Mouse (Mus musculus) midbrain, embryonic 12.5 days (tissue): ENCODE data around the gene Klb. TPM values are rescaled to one million over a fixed set of nuclear protein-coding genes. Genes with fewer than 3 reads are reported as not detected.

Experiments used
- ATAC-seq: fragments of 200-750 bp; cut with Nextera tagmentation; 2 replicates; pipeline ENCODE4 v1.8.0; 2017; ENCODE audit warnings: low read depth, moderate TSS enrichment, moderate library complexity; ENCODE audit not compliant: low FRiP score
- H3K27ac ChIP-seq: fragments of 300-500 bp; sonication (generic); replicated peaks from 2 replicates; pipeline ENCODE4 v1.5.1; 2016; ENCODE audit warnings: mild to moderate bottlenecking
- H3K27me3 ChIP-seq: fragments of 300-500 bp; sonication (generic); 2 replicates; pipeline ENCODE4 v1.6.1; 2016; ENCODE audit warnings: mild to moderate bottlenecking
- H3K36me3 ChIP-seq: fragments of 300-500 bp; sonication (generic); 2 replicates; pipeline ENCODE4 v1.6.1; 2016
- H3K4me1 ChIP-seq: fragments of 300-500 bp; sonication (generic); 2 replicates; pipeline ENCODE4 v1.6.1; 2016
- H3K4me2 ChIP-seq: fragments of 300-500 bp; sonication (generic); replicated peaks from 2 replicates; pipeline ENCODE4 v1.6.1; 2016; ENCODE audit warnings: mild to moderate bottlenecking, moderate library complexity
- H3K4me3 ChIP-seq: fragments of 300-500 bp; sonication (generic); 2 replicates; pipeline ENCODE4 v1.5.1; 2016; ENCODE audit warnings: mild to moderate bottlenecking
- H3K9ac ChIP-seq: fragments of 300-500 bp; sonication (generic); replicated peaks from 2 replicates; pipeline ENCODE4 v1.6.1; 2016; ENCODE audit warnings: mild to moderate bottlenecking, moderate library complexity
- H3K9me3 ChIP-seq: fragments of 300-500 bp; sonication (generic); 2 replicates; pipeline ENCODE4 v1.6.1; 2016; ENCODE audit warnings: mild to moderate bottlenecking
- WGBS: fragments of 180-500 bp; shearing (Covaris S2); methylation state at CpG from one replicate; pipeline ENCODE4 v1.1.7; 2016; 5-methylcytosine and 5-hydroxymethylcytosine counted together
- polyA plus RNA-seq: library from polyadenylated mRNA; unstranded; fragments of >200 nt; fragmentation: Nextera tagmentation; extraction: Ambion mirVana; gene quantifications from 2 replicates; pipeline ENCODE4 v1.2.1, GENCODE M21; 2016

Gene Klb
- polyA plus RNA-seq, 1 experiment from 2014 or later, result not detected

GRCm38 (mm10) chr5:65335298-65336074 is 12.6 kb upstream of the Klb start, which contains the start of gene Rfc1:
Gene Rfc1 (minus strand): TSS chr5:65335670.
- H3K4me2 ChIP-seq, result peak within 1 kb of the TSS; percentile 73
- H3K4me1 ChIP-seq, result peaks cover 11% of the 10 kb centered on the region
- H3K36me3 ChIP-seq, result no peaks in the 10 kb centered on the region
- H3K9me3 ChIP-seq, result no peaks in the 10 kb centered on the region
- H3K4me3 ChIP-seq, result peak within 1 kb of the TSS; percentile 80
- H3K27ac ChIP-seq, result 0 out of 2 replicates have a peak within 1 kb of the TSS, but pooled peaks have one; percentile 25
- H3K27me3 ChIP-seq, result no peaks in the 10 kb centered on the region
- peak; percentile 98 for ATAC-seq
- peak within 1 kb of the TSS; percentile 74 for H3K9ac ChIP-seq
- under 1% methylated on average over 65 of the region's 65 CpGs for WGBS

GRCm38 (mm10) chr5:65336075-65336355 is 12.1 kb upstream of the Klb start:
- peaks cover 11% of the 10 kb centered on the region for H3K4me1 ChIP-seq
- H3K9ac ChIP-seq, result no peak overlapping the region
- no peak overlapping the region for H3K27ac ChIP-seq
- ATAC-seq, result peak; percentile 11; the same call in 1 of the 2 replicates
- H3K4me2 ChIP-seq, result peak overlapping the region; percentile 73
- H3K36me3 ChIP-seq, result no peaks in the 10 kb centered on the region
- H3K9me3 ChIP-seq, result no peaks in the 10 kb centered on the region
- peak overlapping the region; percentile 80 for H3K4me3 ChIP-seq
- no peaks in the 10 kb centered on the region for H3K27me3 ChIP-seq
- 33% methylated on average over 4 of the region's 4 CpGs for WGBS

GRCm38 (mm10) chr5:65338394-65338793 is 9.7 kb upstream of the Klb start:
- Histone ChIP-seq H3K9me3 (no peaks in the 10 kb centered on the region), H3K9ac (no peak overlapping the region), H3K4me2 (no peak overlapping the region), H3K36me3 (no peaks in the 10 kb centered on the region), H3K4me1 (peaks cover 11% of the 10 kb centered on the region), H3K27ac (no peak overlapping the region), H3K4me3 (no peak overlapping the region), H3K27me3 (no peaks in the 10 kb centered on the region)
- ATAC-seq, result no peak
- WGBS, result 81% methylated on average over 6 of the region's 6 CpGs

- ATAC-seq, result no peak
- WGBS, result 66% methylated on average over 4 of the region's 4 CpGs
- H3K4me2 ChIP-seq, result no peak overlapping the region
- peaks cover 3% of the 10 kb centered on the region for H3K4me1 ChIP-seq
- H3K9ac ChIP-seq, result no peak overlapping the region
- no peaks in the 10 kb centered on the region for H3K27me3 ChIP-seq
- no peak overlapping the region for H3K4me3 ChIP-seq
- no peaks in the 10 kb centered on the region for H3K9me3 ChIP-seq
- no peak overlapping the region for H3K27ac ChIP-seq
- no peaks in the 10 kb centered on the region for H3K36me3 ChIP-seq
These were observed 7.9 kb upstream of the Klb start for GRCm38 (mm10) chr5:65340167-65340566.

- Histone ChIP-seq H3K27ac (no peak overlapping the region), H3K9ac (no peak overlapping the region), H3K4me1 (no peaks in the 10 kb centered on the region), H3K27me3 (no peaks in the 10 kb centered on the region), H3K4me2 (no peak overlapping the region), H3K9me3 (no peaks in the 10 kb centered on the region), H3K4me3 (no peak overlapping the region), H3K36me3 (no peaks in the 10 kb centered on the region)
- 74% methylated on average over 10 of the region's 10 CpGs for WGBS
- ATAC-seq, result no peak
These were observed 2.4 kb downstream of the Klb start for GRCm38 (mm10) chr5:65350508-65350907.

GRCm38 (mm10) chr5:65354097-65354496 is 6.0 kb downstream of the Klb start:
- no peak for ATAC-seq
- Histone ChIP-seq H3K9ac (no peak overlapping the region), H3K4me3 (no peak overlapping the region), H3K27ac (no peak overlapping the region), H3K4me1 (no peaks in the 10 kb centered on the region), H3K9me3 (no peaks in the 10 kb centered on the region), H3K4me2 (no peak overlapping the region), H3K27me3 (no peaks in the 10 kb centered on the region), H3K36me3 (no peaks in the 10 kb centered on the region)
- WGBS, result 87% methylated on average over 3 of the region's 3 CpGs

- no peak overlapping the region for H3K4me3 ChIP-seq
- ATAC-seq, result no peak
- H3K9ac ChIP-seq, result no peak overlapping the region
- H3K27ac ChIP-seq, result no peak overlapping the region
- no peaks in the 10 kb centered on the region for H3K9me3 ChIP-seq
- no peak overlapping the region for H3K4me2 ChIP-seq
- no peaks in the 10 kb centered on the region for H3K36me3 ChIP-seq
- no peaks in the 10 kb centered on the region for H3K27me3 ChIP-seq
- WGBS, result 76% methylated on average over 5 of the region's 5 CpGs
- H3K4me1 ChIP-seq, result no peaks in the 10 kb centered on the region
These were observed 6.9 kb downstream of the Klb start for GRCm38 (mm10) chr5:65354985-65355384.

GRCm38 (mm10) chr5:65356851-65357250 is 8.7 kb downstream of the Klb start:
- no peak for ATAC-seq
- H3K4me2 ChIP-seq, result no peak overlapping the region
- H3K4me1 ChIP-seq, result no peaks in the 10 kb centered on the region
- no peaks in the 10 kb centered on the region for H3K36me3 ChIP-seq
- H3K9me3 ChIP-seq, result no peaks in the 10 kb centered on the region
- WGBS, result 81% methylated on average over 6 of the region's 6 CpGs
- no peak overlapping the region for H3K9ac ChIP-seq
- H3K27ac ChIP-seq, result no peak overlapping the region
- no peak overlapping the region for H3K4me3 ChIP-seq
- no peaks in the 10 kb centered on the region for H3K27me3 ChIP-seq

- no peak for ATAC-seq
These were observed 9.7 kb downstream of the Klb start for GRCm38 (mm10) chr5:65357771-65358170.

GRCm38 (mm10) chr5:65367837-65368236 is 19.7 kb downstream of the Klb start:
- H3K9ac ChIP-seq, result no peak overlapping the region
- no peak for ATAC-seq
- WGBS, result 90% methylated on average over 11 of the region's 11 CpGs
- H3K9me3 ChIP-seq, result no peaks in the 10 kb centered on the region
- no peak overlapping the region for H3K27ac ChIP-seq
- no peaks in the 10 kb centered on the region for H3K36me3 ChIP-seq
- no peaks in the 10 kb centered on the region for H3K4me1 ChIP-seq
- H3K27me3 ChIP-seq, result no peaks in the 10 kb centered on the region
- no peak overlapping the region for H3K4me2 ChIP-seq
- no peak overlapping the region for H3K4me3 ChIP-seq

More at GRCm38 (mm10) chr5:65357771-65358170, 9.7 kb downstream of the Klb start:
- no peak overlapping the region for H3K9ac ChIP-seq
- H3K9me3 ChIP-seq, result no peaks in the 10 kb centered on the region
- H3K4me3 ChIP-seq, result no peak overlapping the region
- H3K27ac ChIP-seq, result no peak overlapping the region
- H3K4me1 ChIP-seq, result no peaks in the 10 kb centered on the region
- H3K27me3 ChIP-seq, result no peaks in the 10 kb centered on the region
- H3K36me3 ChIP-seq, result no peaks in the 10 kb centered on the region
- 88% methylated on average over 3 of the region's 3 CpGs for WGBS
- H3K4me2 ChIP-seq, result no peak overlapping the region

GRCm38 (mm10) chr5:65371551-65371950 is 23.4 kb downstream of the Klb start:
- Histone ChIP-seq H3K36me3 (no peaks in the 10 kb centered on the region), H3K27ac (no peak overlapping the region), H3K4me2 (no peak overlapping the region), H3K27me3 (no peaks in the 10 kb centered on the region), H3K9ac (no peak overlapping the region), H3K4me3 (no peak overlapping the region), H3K9me3 (no peaks in the 10 kb centered on the region), H3K4me1 (no peaks in the 10 kb centered on the region)
- 94% methylated on average over 7 of the region's 7 CpGs for WGBS
- ATAC-seq, result no peak

- Histone ChIP-seq H3K4me3 (no peak overlapping the region), H3K27ac (no peak overlapping the region), H3K4me1 (no peaks in the 10 kb centered on the region), H3K9me3 (no peaks in the 10 kb centered on the region), H3K27me3 (no peaks in the 10 kb centered on the region), H3K9ac (no peak overlapping the region), H3K4me2 (no peak overlapping the region), H3K36me3 (no peaks in the 10 kb centered on the region)
- 86% methylated on average over 7 of the region's 7 CpGs for WGBS
- ATAC-seq, result no peak
These were observed 26.6 kb downstream of the Klb start for GRCm38 (mm10) chr5:65374746-65375145.

- Histone ChIP-seq H3K9ac (no peak overlapping the region), H3K27ac (no peak overlapping the region), H3K27me3 (no peaks in the 10 kb centered on the region), H3K36me3 (peaks cover 35% of the 10 kb centered on the region), H3K4me3 (no peak overlapping the region), H3K4me2 (no peak overlapping the region), H3K4me1 (peaks cover 21% of the 10 kb centered on the region), H3K9me3 (no peaks in the 10 kb centered on the region)
- 67% methylated on average over 2 of the region's 2 CpGs for WGBS
- no peak for ATAC-seq
These were observed 37.6 kb downstream of the Klb start for GRCm38 (mm10) chr5:65385704-65386103.
